Mouse (Mus musculus) thymus, adult 2 months (tissue): ENCODE results near the gene 2810004N23Rik. TPM values are rescaled to one million over a fixed set of nuclear protein-coding genes. Genes with fewer than 3 reads are reported as not detected.

ENCODE experiments used
- DNase-seq: peaks from one replicate; pipeline ENCODE4 v3.0.0; 2021
- H3K27ac ChIP-seq: fragments of 200-500 bp; 2 replicates; pipeline ENCODE4 v1.5.1; 2012; ENCODE audit warnings: low read length, control low read depth; ENCODE audit not compliant: control insufficient read depth, insufficient read depth
- H3K27me3 ChIP-seq: fragments of 200-500 bp; 2 replicates; pipeline ENCODE4 v1.6.1; 2012; ENCODE audit warnings: mild to moderate bottlenecking, low read length, moderate library complexity, mixed read lengths; ENCODE audit not compliant: control insufficient read depth, insufficient read depth
- H3K36me3 ChIP-seq: fragments of 200-500 bp; 2 replicates; pipeline ENCODE4 v1.6.1; 2012; ENCODE audit warnings: mild to moderate bottlenecking, low read length, moderate library complexity; ENCODE audit not compliant: control insufficient read depth, insufficient read depth
- H3K4me1 ChIP-seq: fragments of 200-500 bp; replicated peaks from 2 replicates; pipeline ENCODE4 v1.6.1; 2012; ENCODE audit warnings: low read length; ENCODE audit not compliant: control insufficient read depth, insufficient read depth
- H3K4me3 ChIP-seq: fragments of 200-500 bp; 2 replicates; pipeline ENCODE4 v1.5.1; 2012; ENCODE audit warnings: mild to moderate bottlenecking, low read length, control low read depth, moderate library complexity; ENCODE audit not compliant: control insufficient read depth, insufficient read depth
- CTCF ChIP-seq: fragments of 200-500 bp; IDR thresholded peaks from 2 replicates; pipeline ENCODE4 v1.5.1; 2012; ENCODE audit warnings: mild to moderate bottlenecking, control low read depth, low read length, moderate library complexity, borderline replicate concordance; ENCODE audit not compliant: control insufficient read depth, poor library complexity, insufficient read depth; ENCODE audit errors: extremely low read depth
- POLR2A ChIP-seq: fragments of 200-500 bp; IDR thresholded peaks from 2 replicates; pipeline ENCODE4 v1.6.1; 2012; ENCODE audit warnings: mild to moderate bottlenecking, low read length, control low read depth, moderate library complexity; ENCODE audit not compliant: control insufficient read depth, poor library complexity, insufficient read depth; ENCODE audit errors: extremely low read depth
- WGBS: fragments of 180-500 bp; shearing (Covaris S2); methylation state at CpG from one replicate; pipeline ENCODE4 v1.1.7; 2018; 5-methylcytosine and 5-hydroxymethylcytosine counted together
- polyA plus RNA-seq: library from polyadenylated mRNA; depleted of rRNA; stranded (reverse); fragments of >200 nt; gene quantifications from 2 replicates; pipeline ENCODE4 v1.2.3, GENCODE M21; 2012; rRNA removed

The 2810004N23Rik gene
- 15.1 and 18.7 TPM in 2 replicates for polyA plus RNA-seq

GRCm38 (mm10) chr8:124862321-124863162, at the start of gene 2810004N23Rik, which contains the start of gene Gnpat:
TSS of gene 2810004N23Rik (minus strand) at chr8:124863120.
TSS of gene Gnpat (plus strand) at chr8:124863033.
- TF ChIP-seq POLR2A: peak; percentile 87
- no peak for TF ChIP-seq CTCF
- Histone ChIP-seq H3K4me3 (peak within 1 kb of the TSS; percentile 96), H3K27me3 (no peaks in the 10 kb centered on the region), H3K36me3 (no peaks in the 10 kb centered on the region), H3K4me1 (peaks cover 8% of the 10 kb centered on the region), H3K27ac (peak within 1 kb of the TSS; percentile 14; the same call in 1 of the 2 replicates)
- peak; percentile 95 for DNase-seq
- WGBS: under 1% methylated on average over 55 of the region's 55 CpGs

- Histone ChIP-seq H3K27ac (no peak overlapping the region), H3K4me3 (no peak overlapping the region), H3K4me1 (no peaks in the 10 kb centered on the region), H3K36me3 (peaks cover 45% of the 10 kb centered on the region), H3K27me3 (no peaks in the 10 kb centered on the region)
- WGBS: 87% methylated on average over 17 of the region's 17 CpGs
- no peak for DNase-seq
- no peak for TF ChIP-seq POLR2A
- no peak for TF ChIP-seq CTCF
Observed at GRCm38 (mm10) chr8:124911938-124912872, 49.3 kb upstream of the 2810004N23Rik start.

DNA sequence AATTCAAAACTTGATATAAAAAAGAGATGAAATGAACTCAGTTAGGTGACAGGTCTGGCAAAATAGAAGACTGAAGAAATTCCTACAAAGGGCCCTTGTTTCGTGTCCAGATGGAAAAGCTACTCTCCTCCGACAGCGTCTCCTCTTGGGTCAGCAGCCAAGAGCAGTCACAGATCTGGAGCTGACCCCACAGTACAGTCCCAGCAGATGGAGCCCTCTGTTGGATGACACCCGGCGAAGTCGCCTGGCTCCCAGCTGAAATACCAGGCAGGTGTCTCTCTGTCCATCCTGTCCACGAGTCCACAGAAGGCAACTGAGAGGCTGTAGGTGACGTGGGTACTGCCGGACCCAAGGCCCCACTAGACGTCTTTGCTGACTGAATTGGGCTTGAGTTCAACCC, 47.4 kb upstream of the 2810004N23Rik start:
- TF ChIP-seq CTCF (no peak), POLR2A (no peak)
- H3K27ac ChIP-seq: no peak overlapping the region
- 89% methylated on average over 10 of the region's 10 CpGs for WGBS
- H3K4me1 ChIP-seq: no peaks in the 10 kb centered on the region
- no peak for DNase-seq
- no peak overlapping the region for H3K4me3 ChIP-seq
- H3K36me3 ChIP-seq: peaks cover 62% of the 10 kb centered on the region
- no peaks in the 10 kb centered on the region for H3K27me3 ChIP-seq

DNA sequence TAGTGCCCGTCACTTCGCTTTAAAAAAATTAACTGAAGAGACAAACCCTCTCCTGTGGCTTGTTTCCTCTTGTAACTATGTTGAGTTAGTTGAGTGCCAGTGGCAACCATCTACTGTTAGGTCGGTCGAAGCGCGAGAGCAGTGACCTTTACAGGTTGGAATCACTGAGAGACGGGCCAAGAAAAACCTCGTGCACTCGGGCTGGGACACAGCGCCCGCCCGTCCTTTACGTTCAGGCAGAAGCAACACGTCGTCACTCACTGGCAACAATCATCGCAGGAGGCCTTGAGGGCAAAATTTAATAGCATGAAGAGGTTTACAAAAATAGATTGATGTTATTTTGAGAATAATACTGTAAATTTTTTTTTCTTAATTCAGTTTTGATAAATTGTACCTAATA, 47.0 kb upstream of the 2810004N23Rik start:
- peaks cover 64% of the 10 kb centered on the region for H3K36me3 ChIP-seq
- H3K27me3 ChIP-seq: no peaks in the 10 kb centered on the region
- 96% methylated on average over 16 of the region's 16 CpGs for WGBS
- H3K4me1 ChIP-seq: no peaks in the 10 kb centered on the region
- DNase-seq: no peak
- H3K4me3 ChIP-seq: no peak overlapping the region
- TF ChIP-seq POLR2A: no peak
- TF ChIP-seq CTCF: no peak
- H3K27ac ChIP-seq: no peak overlapping the region

DNA sequence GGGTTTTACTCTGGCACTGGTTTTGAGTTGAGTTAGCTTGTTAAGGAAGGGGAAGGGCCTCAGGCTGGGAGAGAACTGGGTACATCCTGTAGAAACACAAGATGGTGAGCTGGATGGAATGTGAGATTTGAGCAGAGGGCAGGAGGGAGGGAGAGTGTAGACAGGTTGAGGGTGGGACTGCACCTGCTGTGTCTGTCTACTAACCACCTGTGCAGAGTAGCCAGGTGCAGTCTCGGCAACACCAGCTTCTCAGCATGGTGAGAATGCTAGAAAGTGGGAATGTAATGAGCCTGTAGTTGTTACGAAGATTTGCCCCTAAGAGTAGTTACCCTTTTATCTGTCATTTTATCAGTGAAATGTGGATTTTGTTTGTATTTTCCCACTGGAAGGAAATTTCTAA, 42.6 kb upstream of the 2810004N23Rik start:
- Histone ChIP-seq H3K4me1 (no peaks in the 10 kb centered on the region), H3K36me3 (peaks cover 82% of the 10 kb centered on the region), H3K4me3 (no peak overlapping the region), H3K27ac (no peak overlapping the region), H3K27me3 (no peaks in the 10 kb centered on the region)
- TF ChIP-seq CTCF (no peak), POLR2A (no peak)
- DNase-seq: no peak
- WGBS: 88% methylated on average over 2 of the region's 2 CpGs

DNA sequence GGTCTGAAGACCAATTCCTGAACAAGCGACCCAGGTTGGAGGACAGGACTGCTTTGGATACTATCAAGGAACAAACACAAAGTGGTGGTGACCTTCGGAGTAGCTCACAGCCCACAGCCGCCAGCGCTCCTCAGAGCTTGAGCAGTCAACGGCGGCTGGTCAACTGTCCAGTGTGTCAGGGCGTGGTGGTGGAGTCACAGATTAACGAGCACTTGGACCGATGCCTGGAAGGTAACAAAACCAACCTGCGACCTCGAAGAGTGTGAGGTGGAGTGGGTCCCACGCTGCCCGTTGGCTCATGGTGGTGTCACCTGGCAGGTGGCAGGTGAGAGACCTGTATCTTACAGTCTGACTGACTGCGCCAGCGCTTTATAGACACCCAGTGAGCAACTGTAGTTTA, 40.3 kb upstream of the 2810004N23Rik start:
- no peak overlapping the region for H3K4me3 ChIP-seq

More for the DNA sequence above, 40.3 kb upstream of the 2810004N23Rik start:
- Histone ChIP-seq H3K27ac (no peak overlapping the region), H3K27me3 (no peaks in the 10 kb centered on the region), H3K36me3 (peaks cover 64% of the 10 kb centered on the region), H3K4me1 (peaks cover 7% of the 10 kb centered on the region)
- 99% methylated on average over 15 of the region's 15 CpGs for WGBS
- TF ChIP-seq POLR2A (no peak), CTCF (no peak)
- no peak for DNase-seq
